Mouse (Mus musculus) embryonic fibroblast, embryonic 13.5 days (primary cell): ENCODE measurements around the gene Med26.

Experiments used
- CTCF ChIP-seq: IDR thresholded peaks from 2 replicates; pipeline ENCODE4 v1.5.1; 2011; ENCODE audit warnings: mild to moderate bottlenecking, control low read depth, low read length, moderate library complexity, borderline replicate concordance; ENCODE audit not compliant: insufficient read depth
- POLR2A ChIP-seq: IDR thresholded peaks from 2 replicates; pipeline ENCODE4 v1.6.1; 2011; ENCODE audit warnings: low read depth, mild to moderate bottlenecking, control low read depth, low read length, moderate library complexity

DNA sequence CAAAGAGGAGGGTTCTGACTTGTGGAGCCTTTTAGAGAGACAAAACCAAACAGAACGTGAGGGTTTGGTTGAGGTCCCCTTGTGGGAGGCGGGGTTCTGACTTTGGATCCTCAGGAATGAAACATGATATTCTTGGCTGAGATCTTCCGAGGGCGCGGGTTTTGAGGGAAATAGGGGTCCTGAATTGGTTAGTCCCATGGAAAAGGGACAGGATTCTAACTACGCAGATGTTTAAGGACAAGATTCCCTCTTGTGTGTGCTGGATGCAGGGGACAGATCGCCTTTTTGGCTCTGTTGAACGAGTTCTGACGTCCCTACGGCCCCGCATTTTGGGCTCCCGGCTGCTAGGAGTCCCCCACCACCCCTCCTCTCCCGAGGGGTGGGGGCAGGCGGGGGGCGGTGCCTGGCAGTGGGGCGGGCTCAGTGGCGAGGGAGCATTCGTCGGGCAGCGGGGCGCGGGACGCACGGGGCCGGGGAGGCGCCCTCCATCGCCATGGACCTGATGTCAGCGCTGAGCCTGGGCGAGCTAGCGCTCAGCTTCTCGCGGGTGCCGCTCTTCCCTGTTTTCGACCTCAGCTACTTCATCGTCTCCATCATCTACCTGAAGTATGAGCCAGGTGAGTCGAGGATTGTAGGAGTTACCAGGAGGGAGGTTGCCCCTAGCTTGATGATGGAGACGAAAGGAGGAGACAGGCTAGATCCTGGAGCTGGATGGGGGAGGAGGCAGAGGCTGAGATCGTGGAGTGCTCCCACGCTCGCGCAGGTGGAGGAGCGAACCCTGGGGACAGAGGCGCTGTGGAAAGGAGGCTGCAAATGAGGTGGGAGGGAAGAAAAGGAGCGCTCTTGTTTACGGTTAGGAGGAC is 23.8 kb upstream of the Med26 start, which contains the start of gene Tmem38a:
- no peak for TF ChIP-seq CTCF
- peak; percentile 85 for TF ChIP-seq POLR2A
